Mouse (Mus musculus) heart, postnatal 14 days (tissue): ENCODE data around the gene Lcn9. TPM values are rescaled to one million over a fixed set of nuclear protein-coding genes. Genes with fewer than 3 reads are reported as not detected.

ENCODE experiments used
- DNase-seq, 2 experiments: peaks; one replicate each; pipeline ENCODE4 v3.0.0; 2021 to 2022
- intact Hi-C: fragments of 180-260 bp; cut with DNase I; formaldehyde crosslinking; loops from one replicate; pipeline ENCODE4 v1.15.1; 2025
- total RNA-seq, 2 experiments: library from RNA; stranded (reverse); gene quantifications; 2 replicates each; pipeline ENCODE4 v1.2.3; 2021

Lcn9 gene
- total RNA-seq, 2 experiments from 2014 or later, result not detected

DNA sequence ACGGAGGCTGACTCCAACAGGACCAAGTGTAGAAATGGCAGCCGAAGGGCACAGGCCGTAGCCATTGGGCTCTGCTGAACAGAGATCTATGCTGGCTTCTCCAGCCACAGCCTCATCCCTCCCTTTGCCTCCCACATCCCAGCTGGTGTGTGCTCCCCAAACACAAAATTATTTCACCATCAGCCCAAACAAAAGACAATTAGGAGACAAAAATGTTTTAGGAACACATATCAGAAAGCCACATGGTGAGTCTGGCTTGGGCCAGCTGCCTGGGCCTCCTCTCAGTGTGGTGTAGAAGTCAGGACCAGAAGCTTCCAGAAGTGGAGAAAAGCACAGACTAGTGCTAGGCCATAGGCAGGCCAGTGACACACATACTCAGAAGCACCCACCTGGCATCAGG is 21.1 kb downstream of the Lcn9 start:
- no peak for DNase-seq
- intact Hi-C loops, result no loop called here

DNA sequence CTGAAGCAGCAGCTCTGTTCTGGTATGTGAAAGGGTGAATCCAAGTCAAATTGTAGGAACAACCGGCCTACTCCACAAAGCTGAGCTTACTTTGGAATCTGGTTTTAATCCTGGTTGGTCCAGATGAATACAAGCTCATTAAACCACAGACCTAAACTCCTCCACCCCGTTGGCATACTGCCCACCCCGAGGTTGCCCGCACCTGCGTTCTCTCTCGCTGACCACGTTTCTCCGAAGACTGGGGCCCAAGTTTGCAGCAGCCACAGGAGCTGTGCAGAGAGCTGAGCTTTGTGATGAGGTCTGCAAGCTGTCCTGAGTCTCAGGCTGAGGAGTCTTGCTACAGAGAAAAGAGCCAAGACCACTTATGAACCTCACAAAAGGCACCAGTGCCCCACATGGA is 23.6 kb downstream of the Lcn9 start:
- DNase-seq, result no peak
- intact Hi-C loops, result no loop called here

DNA sequence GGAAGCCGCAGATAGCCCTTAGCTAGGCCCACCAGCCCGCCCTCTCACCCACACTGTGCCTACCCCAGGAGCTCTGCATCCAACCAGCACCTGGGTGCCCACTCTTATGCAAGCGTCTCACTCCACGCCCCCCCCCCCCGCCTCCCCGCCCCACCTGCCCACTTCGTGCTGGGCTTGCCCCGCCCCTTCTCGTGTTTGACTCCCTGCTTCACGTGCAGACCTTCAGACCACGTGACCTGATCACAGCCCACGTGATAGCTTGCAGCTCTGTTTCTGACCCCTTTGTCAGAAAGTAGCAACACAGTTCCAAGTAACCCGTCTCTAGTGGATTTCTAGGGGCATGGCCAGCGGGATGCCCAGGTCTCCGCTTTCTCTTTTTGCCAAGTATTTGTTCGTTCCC is 24.3 kb downstream of the Lcn9 start, which contains the start of gene Sohlh1:
TSS of gene Sohlh1 (minus strand) at position 23 of the 400 bp plus-strand sequence.
- intact Hi-C loops, result no loop called here

DNA sequence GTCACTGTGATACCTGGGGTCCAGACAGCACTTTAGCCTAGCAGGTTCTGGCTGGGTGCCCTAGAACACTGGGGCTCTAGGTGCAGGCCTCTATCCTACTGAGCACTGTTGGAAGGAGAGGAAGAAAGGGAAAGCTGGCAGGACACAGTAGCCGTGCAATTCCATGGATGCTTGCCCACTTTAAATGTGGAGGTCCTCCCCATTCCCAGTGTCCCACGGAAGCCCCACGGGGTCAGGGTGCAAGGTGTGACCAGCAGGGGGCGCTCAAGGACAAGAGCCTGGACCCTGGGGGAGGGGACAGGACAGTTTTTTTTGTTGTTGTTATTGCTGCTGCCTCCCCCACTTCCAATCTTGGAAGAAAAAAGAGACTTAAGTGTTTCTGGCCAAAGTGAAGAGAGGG is 27.4 kb downstream of the Lcn9 start:
- intact Hi-C loops, result loop anchor here (5.0 kb wide), 1 partner anchor 162 kb away; no protein-coding TSS in a partner anchor
- peak; percentile 64 to 70 for DNase-seq

More for the DNA sequence above, 24.3 kb downstream of the Lcn9 start, which contains the start of gene Sohlh1:
- DNase-seq, result no peak

DNA sequence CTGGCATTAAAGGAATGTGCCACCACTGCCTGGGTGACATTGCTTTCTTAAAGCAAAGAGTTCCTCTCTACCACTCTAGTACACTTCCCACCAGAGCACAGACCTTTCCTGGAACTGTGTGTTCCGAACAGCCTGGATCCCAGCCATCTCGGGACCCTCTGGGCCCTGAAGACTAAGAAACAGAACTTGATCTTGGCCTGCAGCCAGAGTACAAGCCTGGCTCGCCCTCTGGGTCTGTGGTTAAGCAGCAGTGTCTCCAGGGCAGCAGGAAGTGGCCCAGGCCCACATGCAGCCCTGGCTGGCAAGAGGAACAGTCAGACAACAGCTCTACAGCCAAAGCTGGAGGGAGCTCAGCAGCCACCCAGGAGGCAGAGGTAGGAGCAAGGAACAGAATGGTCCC is 29.7 kb downstream of the Lcn9 start:
- intact Hi-C loops, result loop anchor here (5.0 kb wide), 1 partner anchor 160 kb away; no protein-coding TSS in a partner anchor
- DNase-seq, result peak; percentile 25 to 30

DNA sequence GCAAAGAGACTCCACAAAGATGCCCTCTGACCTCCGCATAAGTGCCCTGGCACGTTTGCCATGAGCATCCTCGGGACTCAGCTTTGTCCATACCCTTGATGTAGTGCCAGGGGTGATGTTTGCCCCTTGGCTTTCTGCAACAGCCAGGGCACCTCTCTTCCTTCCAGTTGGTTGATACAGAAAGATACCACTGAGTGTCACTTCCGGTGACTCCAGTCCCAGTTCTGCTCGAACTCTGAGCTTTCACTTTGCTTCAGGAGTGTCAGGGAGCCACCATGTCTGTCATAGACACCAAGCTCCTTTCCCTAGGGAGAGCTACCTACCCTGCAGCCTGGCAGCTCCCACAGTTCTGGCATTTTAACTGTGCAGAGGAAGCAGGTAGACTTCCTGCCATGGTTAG is 31.0 kb downstream of the Lcn9 start:
- intact Hi-C loops, result loop anchor here (5.0 kb wide), 1 partner anchor 158 kb away; no protein-coding TSS in a partner anchor
- no peak for DNase-seq

DNA sequence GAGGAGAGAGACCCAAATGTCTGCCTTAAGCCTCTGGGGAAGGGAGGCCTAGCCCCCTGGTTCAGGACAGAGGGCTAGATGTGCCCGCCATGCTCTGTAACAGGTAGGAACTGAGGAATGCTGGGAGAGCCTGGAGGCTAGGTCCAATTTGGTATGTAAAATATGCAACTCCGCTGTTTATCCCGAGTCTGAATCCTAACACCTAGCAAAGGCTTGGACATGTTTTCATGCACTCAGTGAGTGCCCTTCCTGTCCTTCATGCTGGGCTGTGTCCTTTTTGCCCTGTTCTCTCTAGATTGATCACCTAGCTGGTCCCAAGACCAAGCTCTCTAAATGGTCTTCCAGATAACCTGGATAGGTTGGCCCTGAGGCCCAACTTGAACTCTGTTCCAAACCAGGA is 36.9 kb downstream of the Lcn9 start:
- intact Hi-C loops, result no loop called here
- DNase-seq, result no peak

DNA sequence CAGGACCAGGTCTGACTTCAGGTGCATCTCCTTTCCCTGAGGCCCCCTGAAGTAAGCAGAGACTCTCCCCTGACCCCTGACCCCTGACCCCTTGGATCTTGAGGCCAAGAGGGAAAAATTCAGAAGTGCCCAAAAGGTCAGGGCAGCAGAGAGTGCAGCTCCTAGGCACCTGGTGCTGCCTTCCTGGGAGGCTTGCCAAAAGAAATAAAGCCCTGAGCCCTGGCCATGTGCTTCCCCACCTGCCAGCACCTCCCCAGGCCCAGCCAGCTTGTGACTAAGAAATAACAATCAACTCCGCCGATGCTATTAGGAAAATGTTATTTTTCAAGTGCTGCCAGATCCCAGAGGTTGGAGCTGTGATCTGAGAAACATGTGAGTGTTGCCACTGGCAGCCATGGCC is 39.1 kb downstream of the Lcn9 start:
- intact Hi-C loops, result no loop called here
- DNase-seq, result no peak

DNA sequence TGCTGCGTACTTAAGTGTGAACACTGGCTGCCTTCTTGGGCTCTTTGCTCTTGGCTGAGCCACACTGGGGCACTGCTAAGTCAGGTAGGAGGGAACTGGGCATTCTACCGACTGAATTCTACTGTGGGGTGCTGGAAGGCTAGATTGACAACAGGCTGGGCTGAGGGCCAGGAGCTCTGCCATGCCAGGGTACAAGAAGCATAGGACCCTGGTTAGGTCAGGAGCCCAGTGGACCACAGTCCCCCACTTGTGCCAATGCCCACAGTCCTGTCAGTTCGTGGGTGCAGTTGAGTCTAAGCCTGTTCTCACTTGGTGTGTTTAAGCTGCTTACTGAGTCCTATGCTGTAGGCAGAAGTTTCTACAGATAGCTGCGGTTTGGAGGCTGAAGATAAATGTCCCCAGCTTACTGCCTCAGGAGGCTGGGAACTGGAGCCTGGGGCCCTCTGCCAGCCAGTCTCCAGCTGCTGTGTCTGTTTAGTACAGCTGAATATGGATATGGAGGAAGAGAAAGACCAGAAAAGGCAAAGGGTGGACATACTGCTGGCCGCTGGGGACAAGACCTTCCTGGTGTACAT is 39.8 kb downstream of the Lcn9 start:
- DNase-seq, result no peak
- intact Hi-C loops, result no loop called here

DNA sequence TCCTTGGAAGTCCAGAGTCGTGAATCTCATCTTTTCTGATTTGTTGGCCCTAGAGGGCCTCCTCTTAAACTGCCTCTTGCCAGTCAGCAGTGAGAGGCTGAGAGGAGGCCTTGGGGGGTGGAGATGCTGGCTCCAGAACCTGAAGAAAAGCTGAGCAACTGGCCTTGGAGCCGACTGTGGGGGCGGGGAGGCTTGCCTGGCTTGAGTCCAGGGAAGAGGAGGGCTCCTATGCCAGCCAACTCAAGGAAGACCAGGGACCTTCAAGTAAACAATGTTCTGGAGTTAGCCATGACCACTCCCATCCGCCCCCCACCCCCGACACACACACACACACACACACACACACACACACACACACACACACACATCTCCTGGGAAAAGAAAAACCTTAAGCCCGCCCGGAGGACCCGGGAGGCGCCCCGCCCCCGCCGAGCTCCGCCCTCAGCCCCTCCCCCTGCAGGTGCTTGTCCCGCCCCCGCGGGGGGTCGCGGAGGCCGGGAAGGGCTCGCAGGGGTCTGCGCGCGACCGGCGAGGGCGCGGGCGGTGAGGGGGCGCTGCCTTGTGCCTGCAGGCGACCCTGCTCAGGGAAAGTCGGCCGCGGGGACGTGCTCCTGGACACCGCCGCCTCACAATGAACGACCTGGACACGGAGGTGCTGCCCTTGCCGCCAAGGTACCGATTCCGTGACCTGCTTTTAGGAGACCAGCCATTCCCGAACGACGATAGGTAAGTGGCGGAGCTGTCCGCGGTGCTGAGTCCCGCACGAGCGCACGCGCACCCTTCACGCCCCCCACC is 40.6 kb downstream of the Lcn9 start, which contains the start of gene Kcnt1:
TSS of gene Kcnt1 (plus strand) at position 398 of the 795 bp plus-strand sequence.
- intact Hi-C loops, result no loop called here
- DNase-seq, result peak; percentile 31 to 40

DNA sequence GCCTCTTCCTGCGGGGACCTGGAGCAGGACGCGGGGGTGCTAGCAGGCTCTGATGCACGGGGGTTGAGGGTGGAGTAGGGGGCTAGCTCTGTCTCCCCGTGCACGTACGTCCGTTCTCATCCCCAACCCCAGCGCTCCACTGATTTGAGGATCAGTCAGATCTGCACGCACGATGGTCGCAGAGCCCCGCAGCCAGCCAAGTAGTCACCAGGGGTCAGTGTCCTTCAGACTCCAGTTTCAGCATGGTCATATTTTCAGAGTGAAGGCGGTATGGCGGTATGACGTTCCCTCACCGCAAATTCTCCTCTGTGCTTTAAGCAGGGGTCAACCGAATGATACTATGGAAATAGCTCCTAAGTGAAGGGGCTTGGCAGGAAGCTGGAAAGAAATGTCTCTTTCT is 41.3 kb downstream of the Lcn9 start:
- DNase-seq, result no peak

DNA sequence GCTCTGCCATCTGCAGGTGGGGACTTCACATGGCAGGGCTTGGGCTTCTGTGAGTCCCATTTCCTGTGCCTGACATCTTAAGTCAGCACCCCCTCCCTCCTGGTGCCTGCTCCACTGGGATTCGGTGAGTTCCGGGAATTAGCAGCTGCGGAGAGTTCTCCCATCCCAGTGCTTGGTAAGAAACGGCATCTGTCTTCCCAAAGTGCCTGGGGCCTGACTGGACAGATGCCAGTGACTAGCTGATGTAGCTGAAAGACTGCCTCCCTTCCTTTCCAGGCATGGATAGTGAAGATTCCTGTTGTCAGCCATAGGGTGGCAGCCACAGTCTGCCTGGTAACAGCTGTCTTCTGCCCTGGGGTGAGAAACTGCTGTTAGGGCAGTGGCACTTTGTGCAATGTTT is 42.5 kb downstream of the Lcn9 start:
- intact Hi-C loops, result no loop called here

More for the DNA sequence above, 41.3 kb downstream of the Lcn9 start:
- intact Hi-C loops, result no loop called here

DNA sequence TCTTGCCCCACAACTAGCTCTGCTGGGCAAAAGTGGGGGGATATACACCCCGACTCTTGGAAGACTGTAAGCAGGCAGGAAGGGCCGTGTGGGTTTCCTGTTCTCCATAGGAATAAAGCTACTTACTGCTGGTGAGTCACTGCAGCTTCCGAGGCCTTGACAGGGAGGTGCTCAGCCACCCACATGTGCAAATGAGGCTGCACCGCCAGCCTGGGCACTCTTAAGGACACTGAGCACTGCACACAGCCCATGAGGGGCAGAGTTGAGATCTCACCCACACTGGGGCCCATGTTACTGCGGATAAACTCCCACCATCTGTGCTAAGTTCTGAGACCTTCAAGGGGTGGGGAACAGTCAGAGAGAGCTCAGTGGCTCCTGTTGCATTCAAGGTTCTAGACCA is 43.7 kb downstream of the Lcn9 start:
- intact Hi-C loops, result no loop called here
- DNase-seq, result no peak

More for the DNA sequence above, 42.5 kb downstream of the Lcn9 start:
- peak in 1 of 2 experiments; percentile 12 for DNase-seq

Other genes starting within 250 kb of the Lcn9 start
- 1 to 10 TPM; 3.0 to 5.2 TPM for gene Mamdc4, start 248.3 kb upstream of the Lcn9 start, total RNA-seq
- 10 to 100 TPM; 75.4 to 76.0 TPM for gene Phpt1, start 247.9 kb upstream of the Lcn9 start, total RNA-seq
- under 1 TPM in 1 of 2 experiments, not detected in 1; 0.10 TPM for gene Ajm1, start 241.4 kb upstream of the Lcn9 start, total RNA-seq
- 10 to 100 TPM; 48.1 to 49.7 TPM for gene Rabl6, start 214.6 kb upstream of the Lcn9 start, total RNA-seq
- not detected for gene Ccdc183, start 205.5 kb upstream of the Lcn9 start, total RNA-seq
- gene Tmem141, start 201.1 kb upstream of the Lcn9 start, total RNA-seq, result 10 to 100 TPM; 16.6 to 22.5 TPM
- 1 to 10 TPM; 6.3 TPM for gene Fcna, start 195.1 kb upstream of the Lcn9 start, total RNA-seq
- 1 to 10 TPM; 1.1 TPM for gene Lcn8, start 170.0 kb upstream of the Lcn9 start, total RNA-seq
- gene Lcn5, start 165.2 kb upstream of the Lcn9 start, total RNA-seq, result not detected
- gene Lcn6, start 146.4 kb upstream of the Lcn9 start, total RNA-seq, result not detected
- gene Lcn10, start 140.4 kb upstream of the Lcn9 start, total RNA-seq, result not detected
- gene Obp2a, start 123.1 kb upstream of the Lcn9 start, total RNA-seq, result not detected
- 10 to 100 TPM; 12.0 to 12.6 TPM for gene Bmyc, start 116.4 kb upstream of the Lcn9 start, total RNA-seq
- not detected for gene Obp2b, start 86.1 kb upstream of the Lcn9 start, total RNA-seq
- not detected for gene Lcn3, start 57.6 kb upstream of the Lcn9 start, total RNA-seq
- gene Lcn11, start 46.1 kb upstream of the Lcn9 start, total RNA-seq, result not detected
- gene Gm13539, start 40.9 kb upstream of the Lcn9 start, total RNA-seq, result not detected
- gene Glt6d1, start 7.3 kb upstream of the Lcn9 start, total RNA-seq, result not detected
- gene Sohlh1, start 24.1 kb downstream of the Lcn9 start, total RNA-seq, result not detected
- gene Kcnt1, start 40.6 kb downstream of the Lcn9 start, total RNA-seq, result 1 to 10 TPM in 1 of 2 experiments, under 1 TPM in 1; 0.78 to 1.3 TPM
- gene Camsap1, start 160.1 kb downstream of the Lcn9 start, total RNA-seq, result 10 to 100 TPM; 28.4 to 37.7 TPM
- 10 to 100 TPM; 82.3 to 86.5 TPM for gene Ubac1, start 198.6 kb downstream of the Lcn9 start, total RNA-seq